Mouse (Mus musculus) kidney, embryonic 16.5 days (tissue): ENCODE measurements at regions not wholly inside any gene's neighbourhood (a gene's known extent, or its start where the extent isn't known, plus 50 kb on each side); places are given as distances from the start of the nearest gene placed in this dataset.
A peak's percentile ranks its signal among the peaks of the same experiment; 100 is the strongest.
"Not testable (repeated sequence)": the region's sequence is repeated elsewhere in the genome, so short reads cannot be mapped to it uniquely, and the experiment has no call there.

Source experiments
- ATAC-seq: fragments of 200-750 bp; cut with Nextera tagmentation; 2 replicates; pipeline ENCODE4 v1.8.0; 2017; ENCODE audit warnings: moderate TSS enrichment; ENCODE audit not compliant: low FRiP score, low TSS enrichment
- H3K27ac ChIP-seq: fragments of 300-500 bp; sonication (generic); 2 replicates; pipeline ENCODE4 v1.5.1; 2014; ENCODE audit warnings: low read length
- H3K27me3 ChIP-seq: fragments of 300-500 bp; sonication (generic); 2 replicates; pipeline ENCODE4 v1.6.1; 2014; ENCODE audit warnings: low read length, control low read depth, mixed read lengths; ENCODE audit not compliant: insufficient read depth
- H3K36me3 ChIP-seq: fragments of 300-500 bp; sonication (generic); 2 replicates; pipeline ENCODE4 v1.6.1; 2014; ENCODE audit warnings: low read length, control low read depth, mixed read lengths; ENCODE audit not compliant: insufficient read depth
- H3K4me1 ChIP-seq: fragments of 300-500 bp; sonication (generic); 2 replicates; pipeline ENCODE4 v1.6.1; 2014; ENCODE audit warnings: low read length, control low read depth, mixed read lengths; ENCODE audit not compliant: insufficient read depth
- H3K4me2 ChIP-seq: fragments of 300-500 bp; sonication (generic); replicated peaks from 2 replicates; pipeline ENCODE4 v1.6.1; 2014; ENCODE audit warnings: low read depth, low read length
- H3K4me3 ChIP-seq: fragments of 300-500 bp; sonication (generic); 2 replicates; pipeline ENCODE4 v1.5.1; 2014; ENCODE audit warnings: mild to moderate bottlenecking, low read length
- H3K9ac ChIP-seq: fragments of 300-500 bp; sonication (generic); replicated peaks from 2 replicates; pipeline ENCODE4 v1.6.1; 2014; ENCODE audit warnings: low read length
- H3K9me3 ChIP-seq: fragments of 300-500 bp; sonication (generic); 2 replicates; pipeline ENCODE4 v1.6.1; 2016; ENCODE audit warnings: low read length, control low read depth
- WGBS: fragments of 180-500 bp; shearing (Covaris S2); extraction: QIAGEN DNeasy Blood & Tissue Kit; methylation state at CpG from one replicate; pipeline ENCODE4 v1.1.7; 2014; 5-methylcytosine and 5-hydroxymethylcytosine counted together

DNA sequence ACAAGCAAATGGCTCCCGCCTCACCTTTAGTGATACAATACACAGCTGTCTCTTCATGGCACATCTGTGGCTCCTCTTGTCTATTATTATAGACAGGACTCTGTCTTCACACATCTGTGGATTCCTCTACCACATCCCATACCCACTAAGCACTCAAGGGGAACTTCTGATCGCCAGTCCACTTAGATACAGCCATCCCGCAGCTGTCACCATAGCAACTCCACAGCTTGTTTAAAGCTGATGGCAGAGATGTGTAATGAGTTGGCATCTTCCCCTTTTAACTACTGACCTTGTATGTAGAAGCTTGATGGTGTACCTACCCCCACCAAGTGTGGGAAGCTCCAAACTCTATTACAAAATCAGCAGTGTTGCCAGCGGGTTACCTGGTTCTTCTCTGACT is 109.5 kb upstream of the Pfn2 start:
- Histone ChIP-seq H3K36me3 (no peaks in the 10 kb centered on the region), H3K27me3 (no peaks in the 10 kb centered on the region), H3K4me1 (no peaks in the 10 kb centered on the region), H3K4me3 (no peak overlapping the region), H3K4me2 (no peak overlapping the region), H3K9me3 (peaks cover 4% of the 10 kb centered on the region), H3K27ac (no peak overlapping the region), H3K9ac (no peak overlapping the region)
- no peak; the same call in 1 of the 2 replicates for ATAC-seq
- WGBS: 84% methylated on average over 4 of the region's 4 CpGs

DNA sequence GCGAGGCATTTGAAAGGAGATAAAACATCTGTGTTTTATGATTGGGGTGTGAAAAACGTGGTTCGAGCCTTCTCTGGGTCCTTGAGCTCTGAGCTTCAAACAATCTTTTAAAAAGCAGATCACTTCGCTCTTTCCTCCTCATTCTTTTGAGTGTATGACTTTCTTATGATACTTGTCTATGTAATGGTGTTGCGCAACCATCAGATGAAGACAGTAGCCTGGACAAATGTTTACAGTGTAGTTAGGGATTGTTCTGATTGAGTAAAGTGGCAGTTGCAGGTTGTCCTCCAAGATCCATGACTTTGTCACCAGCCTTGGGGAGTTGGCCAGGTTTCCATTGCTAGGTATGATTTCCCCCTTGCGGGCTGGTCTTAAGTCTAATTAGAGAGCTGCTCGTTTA is 116.1 kb upstream of the Pfn2 start:
- no peak for ATAC-seq

DNA sequence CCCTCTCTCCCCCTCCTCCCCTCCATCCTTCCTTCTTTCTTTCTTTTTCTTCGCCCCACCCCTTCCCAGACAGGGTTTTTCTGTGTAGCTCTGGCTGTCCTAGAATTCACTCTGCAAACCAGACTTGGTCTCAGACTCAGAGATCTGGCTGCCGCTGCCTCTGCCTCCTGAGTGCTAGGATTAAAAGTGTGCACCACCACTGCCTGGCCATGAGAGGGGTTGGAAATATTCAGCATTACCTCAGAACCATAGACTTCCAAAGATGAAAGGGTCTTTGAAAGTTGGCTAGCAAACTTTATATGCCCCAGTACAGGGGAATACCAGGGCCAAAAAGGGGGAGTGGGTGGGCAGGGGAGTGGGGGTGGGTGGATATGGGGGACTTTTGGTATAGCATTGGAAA is 122.7 kb upstream of the Pfn2 start:
- WGBS: 86% methylated on average over 2 of the region's 2 CpGs
- not testable (repeated sequence) for H3K27me3 ChIP-seq, H3K4me1 ChIP-seq, H3K27ac ChIP-seq, H3K9me3 ChIP-seq, H3K4me3 ChIP-seq, H3K9ac ChIP-seq, ATAC-seq, H3K36me3 ChIP-seq, H3K4me2 ChIP-seq

More for the DNA sequence above, 116.1 kb upstream of the Pfn2 start:
- no peak overlapping the region for H3K4me2 ChIP-seq
- no peaks in the 10 kb centered on the region for H3K36me3 ChIP-seq
- H3K27ac ChIP-seq: no peak overlapping the region
- H3K9me3 ChIP-seq: peaks cover 4% of the 10 kb centered on the region
- H3K4me1 ChIP-seq: no peaks in the 10 kb centered on the region
- H3K4me3 ChIP-seq: no peak overlapping the region
- H3K27me3 ChIP-seq: no peaks in the 10 kb centered on the region
- 82% methylated on average over 7 of the region's 7 CpGs for WGBS
- no peak overlapping the region for H3K9ac ChIP-seq

DNA sequence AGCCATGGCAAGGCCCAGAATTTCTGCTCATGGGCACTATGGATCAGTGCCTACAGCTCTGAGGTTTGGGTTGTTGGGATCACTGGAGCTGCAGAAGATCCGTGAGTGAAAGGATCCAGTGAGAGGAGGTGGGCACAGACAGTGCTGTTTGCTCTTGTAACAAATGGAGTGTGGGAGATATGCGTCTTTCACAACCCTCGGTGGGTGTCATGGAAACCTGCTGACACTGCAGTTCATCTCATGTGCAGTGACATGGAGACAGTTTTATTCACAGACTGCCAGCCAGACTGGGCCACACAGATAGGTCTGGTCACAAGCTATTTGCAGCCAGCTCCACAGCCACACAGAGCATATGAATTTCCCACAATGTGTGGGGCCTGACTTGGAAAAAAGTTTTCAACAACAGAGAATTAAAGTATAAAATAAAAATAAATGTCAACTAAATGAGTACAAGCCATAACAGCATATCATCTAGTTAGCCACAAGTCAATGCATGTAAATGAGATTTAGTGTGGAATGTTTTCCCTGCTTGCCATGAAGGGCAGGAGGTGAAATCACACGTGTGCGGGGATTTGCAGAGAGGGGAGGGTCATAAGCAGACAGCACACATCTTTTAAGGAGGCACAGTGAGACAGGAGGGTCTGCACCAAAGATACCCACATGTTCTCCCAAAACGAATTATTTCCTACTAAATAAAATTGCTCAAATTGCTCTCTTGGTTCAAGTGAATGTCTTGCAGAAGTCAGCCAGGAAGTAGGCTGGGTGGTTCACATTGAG is 124.8 kb upstream of the Pfn2 start:
- no peak overlapping the region for H3K4me3 ChIP-seq
- ATAC-seq: peak; percentile 81

DNA sequence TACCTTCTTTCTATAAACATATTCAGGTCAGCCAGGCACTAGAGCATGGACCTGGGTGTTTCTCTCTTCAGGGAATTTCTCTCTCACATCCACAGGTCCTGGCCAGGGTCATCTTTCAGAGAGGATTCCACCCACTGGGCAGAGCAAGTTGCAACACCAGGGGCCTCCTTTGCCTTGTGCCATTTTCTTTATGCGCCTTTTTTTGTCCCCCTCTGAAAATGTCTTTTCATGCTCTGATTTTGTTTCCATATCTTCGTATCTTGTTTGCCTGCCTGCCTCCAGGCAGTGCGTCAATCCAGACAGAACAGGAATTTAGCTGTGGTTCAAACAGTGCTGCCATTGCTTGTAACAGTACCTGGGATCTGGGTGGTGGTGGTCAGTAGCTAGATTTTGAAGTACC is 125.7 kb upstream of the Pfn2 start:
- no peak overlapping the region for H3K4me2 ChIP-seq
- no peaks in the 10 kb centered on the region for H3K27me3 ChIP-seq
- no peak for ATAC-seq
- no peak overlapping the region for H3K4me3 ChIP-seq
- no peak overlapping the region for H3K27ac ChIP-seq
- H3K36me3 ChIP-seq: no peaks in the 10 kb centered on the region
- H3K4me1 ChIP-seq: peaks cover 10% of the 10 kb centered on the region
- no peak overlapping the region for H3K9ac ChIP-seq
- 62% methylated on average over 3 of the region's 3 CpGs for WGBS
- no peaks in the 10 kb centered on the region for H3K9me3 ChIP-seq

More for the DNA sequence above, 124.8 kb upstream of the Pfn2 start:
- Histone ChIP-seq H3K27ac (no peak overlapping the region), H3K36me3 (no peaks in the 10 kb centered on the region), H3K9ac (no peak overlapping the region), H3K4me1 (peaks cover 10% of the 10 kb centered on the region), H3K27me3 (no peaks in the 10 kb centered on the region), H3K4me2 (no peak overlapping the region), H3K9me3 (no peaks in the 10 kb centered on the region)
- 18% methylated on average over 6 of the region's 6 CpGs for WGBS

DNA sequence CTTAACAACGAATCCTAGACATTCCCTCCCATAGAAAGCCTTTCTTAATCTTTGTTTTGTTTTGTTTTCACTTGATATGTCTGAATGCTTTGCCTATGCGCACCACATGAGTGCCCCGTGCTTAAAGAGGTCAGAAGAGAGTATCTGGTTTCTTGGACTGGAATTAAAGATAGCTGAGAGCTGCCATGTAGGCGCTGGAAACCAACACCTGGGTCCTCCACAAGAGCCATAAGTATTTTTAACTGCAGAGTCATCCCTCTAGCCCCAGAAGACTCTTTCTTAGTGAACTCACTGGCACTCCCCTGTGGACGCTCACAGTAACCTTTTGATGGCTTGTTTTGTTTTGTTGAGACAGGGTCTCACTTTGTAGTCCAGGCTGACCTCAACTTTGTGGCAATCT is 127.5 kb upstream of the Pfn2 start:
- Histone ChIP-seq H3K4me3 (no peak overlapping the region), H3K4me1 (peaks cover 10% of the 10 kb centered on the region), H3K27ac (no peak overlapping the region), H3K27me3 (no peaks in the 10 kb centered on the region), H3K9me3 (no peaks in the 10 kb centered on the region), H3K9ac (no peak overlapping the region), H3K36me3 (no peaks in the 10 kb centered on the region), H3K4me2 (no peak overlapping the region)
- ATAC-seq: peak; percentile 36; the same call in 1 of the 2 replicates
- WGBS: 35% methylated on average over 5 of the region's 5 CpGs

DNA sequence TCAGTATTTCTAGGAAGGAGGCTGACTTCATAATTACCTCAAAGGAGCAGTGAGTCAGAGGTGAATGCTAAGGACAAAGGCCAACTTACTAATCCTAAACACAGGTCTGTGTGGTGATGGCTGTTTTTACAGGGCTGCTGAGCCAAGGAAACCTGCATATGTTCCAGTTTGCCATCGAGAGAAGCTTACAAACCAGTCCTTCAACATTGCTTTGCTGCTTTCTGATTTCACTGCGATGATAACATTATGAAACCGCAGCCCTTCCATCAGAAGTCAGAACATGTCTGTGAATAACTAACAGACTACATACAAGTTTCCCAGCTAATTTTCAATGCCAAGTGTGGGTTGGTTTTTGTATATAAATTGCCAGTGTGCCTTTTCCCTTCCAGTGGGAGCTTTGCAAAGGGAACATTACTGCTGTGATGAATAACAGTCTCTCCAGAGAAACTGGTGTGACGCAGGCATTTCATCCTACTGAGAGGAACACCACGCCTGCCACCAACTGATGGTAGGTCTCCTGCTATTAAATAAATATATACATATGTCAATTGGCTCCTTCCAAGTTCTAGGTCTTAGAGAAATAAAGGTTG is 128.9 kb upstream of the Pfn2 start:
- Histone ChIP-seq H3K27me3 (no peaks in the 10 kb centered on the region), H3K9me3 (no peaks in the 10 kb centered on the region), H3K27ac (no peak overlapping the region; the same call in 1 of the 2 replicates), H3K4me3 (no peak overlapping the region), H3K36me3 (no peaks in the 10 kb centered on the region), H3K4me2 (no peak overlapping the region), H3K4me1 (peaks cover 10% of the 10 kb centered on the region), H3K9ac (no peak overlapping the region)
- WGBS: 73% methylated on average over 5 of the region's 5 CpGs
- ATAC-seq: no peak

DNA sequence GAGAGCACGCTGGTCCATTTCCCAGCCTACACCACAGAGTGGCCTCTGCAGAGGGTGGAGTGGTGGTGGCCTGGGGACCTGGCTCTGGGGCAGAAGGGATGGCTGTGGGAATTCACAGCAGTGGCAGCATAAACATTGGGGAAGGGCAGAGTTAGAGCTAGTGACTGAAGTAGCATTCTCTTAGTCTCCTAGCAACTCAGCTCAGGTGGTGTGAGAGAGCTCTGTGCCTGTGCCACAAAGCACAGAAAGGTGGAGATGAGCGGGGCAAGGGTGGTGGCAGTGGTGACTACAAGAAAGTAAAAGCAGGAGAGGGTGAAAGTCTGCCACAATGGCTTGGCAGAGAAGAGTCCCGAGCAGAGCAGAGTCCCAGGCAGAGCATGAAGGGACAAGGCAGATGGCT is 140.3 kb upstream of the Pfn2 start:
- 79% methylated on average over 3 of the region's 3 CpGs for WGBS
- H3K4me3 ChIP-seq: no peak overlapping the region
- no peak overlapping the region for H3K4me2 ChIP-seq
- peak overlapping the region; percentile 38; the same call in 1 of the 2 replicates for H3K27ac ChIP-seq
- H3K9me3 ChIP-seq: no peaks in the 10 kb centered on the region
- 0 out of 2 replicates have a peak, but pooled peaks cover 6% of the 10 kb centered on the region for H3K4me1 ChIP-seq
- H3K27me3 ChIP-seq: no peaks in the 10 kb centered on the region
- no peaks in the 10 kb centered on the region for H3K36me3 ChIP-seq
- peak; percentile 64 for ATAC-seq
- H3K9ac ChIP-seq: no peak overlapping the region

DNA sequence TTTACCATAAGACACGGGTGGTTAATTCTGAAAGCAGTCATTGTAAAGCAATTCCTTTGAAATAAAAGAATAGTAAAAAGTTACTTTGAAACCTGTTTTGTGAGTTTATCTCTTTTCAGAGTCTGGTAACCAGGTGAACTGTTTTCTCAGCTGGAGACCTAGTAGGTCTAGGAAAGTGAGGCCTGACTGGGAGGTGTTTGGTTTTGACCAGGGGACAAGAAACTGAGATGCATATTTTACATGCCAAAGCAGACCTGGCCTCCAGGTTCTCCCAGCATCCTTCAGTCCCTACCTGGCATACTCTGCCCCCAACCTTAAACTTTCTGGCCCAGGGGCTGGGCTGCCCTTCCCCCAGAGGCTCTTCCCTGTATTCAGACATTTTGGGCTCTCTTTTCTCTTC is 142.9 kb upstream of the Pfn2 start:
- no peak overlapping the region for H3K4me3 ChIP-seq
- H3K27ac ChIP-seq: peak overlapping the region; percentile 43; the same call in 1 of the 2 replicates
- no peak overlapping the region for H3K4me2 ChIP-seq
- no peaks in the 10 kb centered on the region for H3K27me3 ChIP-seq
- no peak overlapping the region for H3K9ac ChIP-seq
- 0 out of 2 replicates have a peak, but pooled peaks cover 3% of the 10 kb centered on the region for H3K9me3 ChIP-seq
- WGBS: 38% methylated on average over 1 of the region's 1 CpGs
- H3K36me3 ChIP-seq: no peaks in the 10 kb centered on the region
- 0 out of 2 replicates have a peak, but pooled peaks cover 6% of the 10 kb centered on the region for H3K4me1 ChIP-seq
- ATAC-seq: peak; percentile 62; the same call in 1 of the 2 replicates
